Comparison of ENCODE assay signal across 10 mouse cellular contexts in genomic region chr16:9992076-9992772, GRCm38 (mm10). TPM values are rescaled to one million over a fixed set of nuclear protein-coding genes. Genes with fewer than 3 reads are reported as not detected.
A peak's percentile ranks its signal among the peaks of the same experiment; 100 is the strongest.
DNase-seq lines count a peak whose midpoint lies in the region; ATAC-seq lines count a peak whose summit lies in the region.
"Had no signal": no experiment of that assay in that cellular context is flagged by ENCODE, and none has a peak within 500 bp of the region (broad histone marks: within the 10 kb centered on the region; RNA-seq: fewer than 3 reads in every experiment).

No protein-coding gene starts in this region.

- peak overlapping the region in 1 of 2 experiments; percentile 31; a peak in 1 of 4 replicates for H3K4me3 ChIP-seq in heart, embryonic 14.5 days (ENCODE audit: control insufficient read depth in 1 of 2, insufficient read depth in 1 of 2, low read depth in 1 of 2, low read length in 2 of 2)
- H3K4me3 ChIP-seq in embryonic facial prominence, embryonic 14.5 days (ENCODE audit: low read depth, low read length), result peak overlapping the region; percentile 43; the same call in 1 of the 2 replicates
- no peak overlapping the region; the same call in 1 of the 2 replicates for H3K4me3 ChIP-seq in limb, embryonic 13.5 days
- H3K4me3 ChIP-seq: liver, embryonic 13.5 days had no signal

- H3K9ac ChIP-seq in heart, embryonic 14.5 days (ENCODE audit: low read length), result no peak overlapping the region
- peak overlapping the region; percentile 25; the same call in 1 of the 2 replicates for H3K9ac ChIP-seq in embryonic facial prominence, embryonic 14.5 days (ENCODE audit: low read depth, low read length)
- H3K9ac ChIP-seq in limb, embryonic 13.5 days, result 0 out of 2 replicates have a peak overlapping the region, but pooled peaks have one; percentile 19
- H3K9ac ChIP-seq: liver, embryonic 13.5 days had no signal

- WGBS in heart, embryonic 14.5 days, result 17% methylated on average over 34 of the region's 34 CpGs
- 15% methylated on average over 31 of the region's 34 CpGs for WGBS in embryonic facial prominence, embryonic 14.5 days
- WGBS in limb, embryonic 13.5 days, result 20% methylated on average over 34 of the region's 34 CpGs

- H3K4me2 ChIP-seq in heart, embryonic 14.5 days (ENCODE audit: low read length), result peak overlapping the region; percentile 64; the same call in 1 of the 2 replicates
- H3K4me2 ChIP-seq in embryonic facial prominence, embryonic 14.5 days (ENCODE audit: low read depth, low read length), result peak overlapping the region; percentile 76
- H3K4me2 ChIP-seq in limb, embryonic 13.5 days (replicated peaks), result peak overlapping the region; percentile 75

- no peak for ATAC-seq in heart, embryonic 14.5 days (ENCODE audit: insufficient number of reproducible peaks, insufficient read depth, low FRiP score, low read depth)
- no peak for ATAC-seq in embryonic facial prominence, embryonic 14.5 days (ENCODE audit: low read depth)
- ATAC-seq in limb, embryonic 13.5 days (ENCODE audit: low FRiP score, low read depth), result no peak
- no peak for ATAC-seq in erythroid progenitor cell, adult 5-6 weeks (replicated peaks; ENCODE audit: low FRiP score, poor library complexity, severe bottlenecking)

- peaks cover 4 to 13% of the 10 kb centered on the region in 2 experiments; a peak in 3 of 4 replicates for H3K4me1 ChIP-seq in heart, embryonic 14.5 days (ENCODE audit: control insufficient read depth in 2 of 2, insufficient read depth in 2 of 2, low read length in 2 of 2)
- H3K4me1 ChIP-seq in embryonic facial prominence, embryonic 14.5 days (ENCODE audit: control insufficient read depth, insufficient read depth, low read length), result peaks cover 12% of the 10 kb centered on the region; the same call in 1 of the 2 replicates
- peaks cover 33% of the 10 kb centered on the region for H3K4me1 ChIP-seq in limb, embryonic 13.5 days
- H3K4me1 ChIP-seq: liver, embryonic 13.5 days had no signal

- peaks cover 76% of the 10 kb centered on the region for H3K27me3 ChIP-seq in heart, embryonic 14.5 days (ENCODE audit: control insufficient read depth, insufficient read depth, low read length)
- H3K27me3 ChIP-seq in embryonic facial prominence, embryonic 14.5 days (replicated peaks; ENCODE audit: control insufficient read depth, insufficient read depth, low read length), result peaks cover 61% of the 10 kb centered on the region
- peaks cover 79% of the 10 kb centered on the region for H3K27me3 ChIP-seq in limb, embryonic 13.5 days

- no peaks in the 10 kb centered on the region for H3K9me3 ChIP-seq in heart, embryonic 14.5 days (ENCODE audit: control insufficient read depth, low read length)
- H3K9me3 ChIP-seq in embryonic facial prominence, embryonic 14.5 days (ENCODE audit: control insufficient read depth, low read length), result no peaks in the 10 kb centered on the region
- no peaks in the 10 kb centered on the region for H3K9me3 ChIP-seq in limb, embryonic 13.5 days
- H3K9me3 ChIP-seq: liver, embryonic 13.5 days had no signal

- H3K27ac ChIP-seq in heart, embryonic 14.5 days (replicated peaks in 1 of 2; ENCODE audit: control insufficient read depth in 1 of 2, insufficient read depth in 1 of 2, low read depth in 2 of 2, low read length in 2 of 2), result no peak overlapping the region
- no peak overlapping the region for H3K27ac ChIP-seq in embryonic facial prominence, embryonic 14.5 days (replicated peaks; ENCODE audit: low read depth, low read length)
- H3K27ac ChIP-seq in limb, embryonic 13.5 days, result no peak overlapping the region
- H3K27ac ChIP-seq: liver, embryonic 13.5 days had no signal

- DNase-seq in heart, postnatal 14 days, result no peak
- peak; percentile 12 for DNase-seq in ES-CJ7 (ENCODE audit: low read depth, low spot score)
- no peak for DNase-seq in embryonic facial prominence, embryonic 14.5 days (ENCODE audit: low spot score)
- DNase-seq in frontal cortex, postnatal 10 days (ENCODE audit: low spot score in 2 of 2), result no peak
- no peak for DNase-seq in gastrocnemius, postnatal 36 days
- DNase-seq: liver, embryonic 13.5 days had no signal

- H3K36me3 ChIP-seq in heart, embryonic 14.5 days (ENCODE audit: control insufficient read depth, insufficient read depth, low read length), result no peaks in the 10 kb centered on the region
- no peaks in the 10 kb centered on the region for H3K36me3 ChIP-seq in embryonic facial prominence, embryonic 14.5 days (ENCODE audit: control insufficient read depth, insufficient read depth, low read length)
- no peaks in the 10 kb centered on the region for H3K36me3 ChIP-seq in limb, embryonic 13.5 days
- H3K36me3 ChIP-seq: liver, embryonic 13.5 days had no signal

- intact Hi-C loops in heart, postnatal 14 days (cut with DNase I), result loop anchor here (5.0 kb wide), 1 partner anchor 985 kb away; no protein-coding TSS in a partner anchor
- intact Hi-C loops in gastrocnemius, postnatal 36 days (cut with DNase I), result loop anchor here (5.0 kb wide), 2 partner anchors 985 to 1110 kb away; no protein-coding TSS in a partner anchor

RNA-seq across cellular contexts. Expression of gene Grin2a, which starts 3.1 kb away (rescaled TPM):
- 0.26 and 0.35 TPM in 2 replicates for polyA plus RNA-seq in heart, embryonic 14.5 days (2014; fragmentation: Nextera tagmentation; extraction: Ambion mirVana)
- under 1 TPM; 0.10 to 0.17 TPM for total RNA-seq in heart, postnatal 14 days (2021)
- 1.0 and 1.2 TPM in 2 replicates for polyA plus RNA-seq in embryonic facial prominence, embryonic 14.5 days (2014; fragmentation: Nextera tagmentation; extraction: Ambion mirVana)
- 1.9 and 2.2 TPM in 2 replicates for polyA plus RNA-seq in limb, embryonic 13.5 days (2015; fragmentation: Nextera tagmentation; extraction: Ambion mirVana)
- total RNA-seq in gastrocnemius, postnatal 36 days (2021), result not detected
- not detected in 2 replicates for total RNA-seq in erythroid progenitor cell, adult 5-6 weeks (2015; ENCODE audit: low replicate concordance)
- total RNA-seq in erythroid progenitor cell, adult 5-6 weeks (2017; ENCODE audit: low replicate concordance), result not detected in 2 replicates
- total RNA-seq: MEL had no signal
